Mouse (Mus musculus): ENCODE results near the gene Cd164l2. TPM values are rescaled to one million over a fixed set of nuclear protein-coding genes. Genes with fewer than 3 reads are reported as not detected.

The Cd164l2 gene
- 0.82 and 2.0 TPM in 2 replicates for polyA plus RNA-seq (2014; fragmentation: Nextera tagmentation; extraction: Ambion mirVana)

- Histone ChIP-seq H3K27ac (ENCODE audit: low read depth, low read length) (no peak within 1 kb of the TSS), H3K27me3 (ENCODE audit: control insufficient read depth, insufficient read depth, low read length) (peaks cover 7% of the 10 kb centered on the region), H3K4me2 (ENCODE audit: low read depth, low read length) (peak within 1 kb of the TSS; percentile 94), H3K9me3 (ENCODE audit: control insufficient read depth, low read length) (no peaks in the 10 kb centered on the region), H3K4me3 (ENCODE audit: low read depth, low read length) (peak within 1 kb of the TSS; percentile 59), H3K36me3 (ENCODE audit: control insufficient read depth, insufficient read depth, low read length) (no peaks in the 10 kb centered on the region), H3K4me1 (ENCODE audit: control insufficient read depth, insufficient read depth, low read length) (peaks cover 13% of the 10 kb centered on the region), H3K9ac (replicated peaks; ENCODE audit: low read depth, low read length) (peak within 1 kb of the TSS; percentile 61)
- peak; percentile 47 for ATAC-seq (ENCODE audit: low read depth)
- WGBS: under 1% methylated on average over 52 of the region's 52 CpGs
These were observed at the start of gene Cd164l2, which contains the start of gene Gpr3 for GRCm38 (mm10) chr4:133211751-133212561. Gene Cd164l2, plus strand, starts transcription at chr4:133212131. Gene Gpr3, minus strand, starts transcription at chr4:133212536.

GRCm38 (mm10) chr4:133162196-133162595 is 49.7 kb upstream of the Cd164l2 start:
- H3K9me3 ChIP-seq (ENCODE audit: control insufficient read depth, low read length): no peaks in the 10 kb centered on the region
- H3K27ac ChIP-seq (ENCODE audit: low read depth, low read length): no peak overlapping the region
- H3K27me3 ChIP-seq (ENCODE audit: control insufficient read depth, insufficient read depth, low read length): no peaks in the 10 kb centered on the region
- H3K4me1 ChIP-seq (ENCODE audit: control insufficient read depth, insufficient read depth, low read length): no peaks in the 10 kb centered on the region
- no peak overlapping the region for H3K9ac ChIP-seq (replicated peaks; ENCODE audit: low read depth, low read length)
- no peak for ATAC-seq (ENCODE audit: low read depth)
- H3K4me2 ChIP-seq (ENCODE audit: low read depth, low read length): no peak overlapping the region
- WGBS: 83% methylated on average over 6 of the region's 6 CpGs
- no peak overlapping the region for H3K4me3 ChIP-seq (ENCODE audit: low read depth, low read length)
- no peaks in the 10 kb centered on the region for H3K36me3 ChIP-seq (ENCODE audit: control insufficient read depth, insufficient read depth, low read length)

DNA sequence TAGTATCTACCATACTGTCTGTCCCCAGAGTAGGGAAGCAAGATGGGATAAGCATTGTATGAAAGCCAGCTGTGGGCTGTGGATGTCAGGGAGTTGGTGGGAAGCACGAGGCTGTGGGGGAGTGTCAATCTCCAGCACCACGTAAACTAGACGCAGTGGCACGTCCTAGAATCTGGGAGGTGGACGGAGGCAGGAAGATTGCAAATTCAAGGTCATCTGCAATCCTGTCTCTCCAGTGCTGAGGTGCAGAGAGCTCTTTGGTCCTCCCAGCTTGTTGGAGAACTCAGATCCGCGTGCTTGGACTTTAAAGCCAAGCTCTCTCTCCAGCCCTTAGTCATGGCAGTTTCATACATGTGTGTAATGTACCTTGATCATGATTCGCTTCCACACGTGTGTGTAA is 45.2 kb upstream of the Cd164l2 start:
- H3K4me3 ChIP-seq (ENCODE audit: low read depth, low read length): no peak overlapping the region
- no peak overlapping the region for H3K4me2 ChIP-seq (ENCODE audit: low read depth, low read length)
- no peaks in the 10 kb centered on the region for H3K9me3 ChIP-seq (ENCODE audit: control insufficient read depth, low read length)
- 93% methylated on average over 9 of the region's 9 CpGs for WGBS
- H3K4me1 ChIP-seq (ENCODE audit: control insufficient read depth, insufficient read depth, low read length): no peaks in the 10 kb centered on the region
- no peak for ATAC-seq (ENCODE audit: low read depth)
- H3K36me3 ChIP-seq (ENCODE audit: control insufficient read depth, insufficient read depth, low read length): no peaks in the 10 kb centered on the region
- H3K27me3 ChIP-seq (ENCODE audit: control insufficient read depth, insufficient read depth, low read length): no peaks in the 10 kb centered on the region
- H3K9ac ChIP-seq (replicated peaks; ENCODE audit: low read depth, low read length): no peak overlapping the region
- no peak overlapping the region for H3K27ac ChIP-seq (ENCODE audit: low read depth, low read length)

GRCm38 (mm10) chr4:133169237-133170055 is 42.5 kb upstream of the Cd164l2 start:
- H3K9ac ChIP-seq (replicated peaks; ENCODE audit: low read depth, low read length): no peak overlapping the region
- H3K9me3 ChIP-seq (ENCODE audit: control insufficient read depth, low read length): no peaks in the 10 kb centered on the region
- WGBS: 91% methylated on average over 10 of the region's 10 CpGs
- H3K27ac ChIP-seq (ENCODE audit: low read depth, low read length): no peak overlapping the region
- no peak for ATAC-seq (ENCODE audit: low read depth)
- H3K36me3 ChIP-seq (ENCODE audit: control insufficient read depth, insufficient read depth, low read length): no peaks in the 10 kb centered on the region
- no peak overlapping the region for H3K4me2 ChIP-seq (ENCODE audit: low read depth, low read length)
- H3K4me3 ChIP-seq (ENCODE audit: low read depth, low read length): no peak overlapping the region
- no peaks in the 10 kb centered on the region for H3K4me1 ChIP-seq (ENCODE audit: control insufficient read depth, insufficient read depth, low read length)
- H3K27me3 ChIP-seq (ENCODE audit: control insufficient read depth, insufficient read depth, low read length): no peaks in the 10 kb centered on the region

DNA sequence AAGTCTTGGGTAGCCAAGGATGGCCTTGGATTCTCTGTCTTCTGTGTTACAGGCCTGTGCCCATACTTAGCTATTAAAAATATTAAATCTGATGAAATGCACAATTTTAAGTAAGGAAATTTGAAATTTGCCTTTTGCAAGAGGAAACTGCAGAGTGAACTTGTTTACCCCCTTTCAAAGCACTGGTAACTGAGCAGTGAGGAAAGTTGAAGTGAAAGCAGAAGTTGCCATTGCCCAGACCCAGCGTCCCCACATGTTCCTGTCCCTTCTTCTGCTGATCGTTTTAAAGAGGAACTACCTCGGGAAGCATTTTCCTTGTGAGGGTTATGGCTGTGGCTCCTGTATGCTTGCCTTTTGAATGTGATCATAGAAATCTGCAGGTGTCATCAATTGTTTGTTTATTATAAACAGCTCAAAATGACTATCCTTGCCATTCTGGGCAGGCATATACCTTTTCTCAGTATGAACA is 41.8 kb upstream of the Cd164l2 start:
- H3K4me1 ChIP-seq (ENCODE audit: control insufficient read depth, insufficient read depth, low read length): no peaks in the 10 kb centered on the region
- no peaks in the 10 kb centered on the region for H3K27me3 ChIP-seq (ENCODE audit: control insufficient read depth, insufficient read depth, low read length)
- H3K9ac ChIP-seq (replicated peaks; ENCODE audit: low read depth, low read length): no peak overlapping the region
- 76% methylated on average over 3 of the region's 3 CpGs for WGBS
- H3K4me2 ChIP-seq (ENCODE audit: low read depth, low read length): no peak overlapping the region
- no peak for ATAC-seq (ENCODE audit: low read depth)
- no peak overlapping the region for H3K27ac ChIP-seq (ENCODE audit: low read depth, low read length)
- no peak overlapping the region for H3K4me3 ChIP-seq (ENCODE audit: low read depth, low read length)
- H3K36me3 ChIP-seq (ENCODE audit: control insufficient read depth, insufficient read depth, low read length): no peaks in the 10 kb centered on the region
- H3K9me3 ChIP-seq (ENCODE audit: control insufficient read depth, low read length): no peaks in the 10 kb centered on the region

- Histone ChIP-seq H3K36me3 (ENCODE audit: control insufficient read depth, insufficient read depth, low read length) (no peaks in the 10 kb centered on the region), H3K4me2 (ENCODE audit: low read depth, low read length) (no peak overlapping the region), H3K9ac (replicated peaks; ENCODE audit: low read depth, low read length) (no peak overlapping the region), H3K27ac (ENCODE audit: low read depth, low read length) (no peak overlapping the region), H3K4me1 (ENCODE audit: control insufficient read depth, insufficient read depth, low read length) (peaks cover 1% of the 10 kb centered on the region; the same call in 1 of the 2 replicates), H3K27me3 (ENCODE audit: control insufficient read depth, insufficient read depth, low read length) (no peaks in the 10 kb centered on the region), H3K4me3 (ENCODE audit: low read depth, low read length) (no peak overlapping the region), H3K9me3 (ENCODE audit: control insufficient read depth, low read length) (no peaks in the 10 kb centered on the region)
- ATAC-seq (ENCODE audit: low read depth): no peak
These were observed 41.3 kb upstream of the Cd164l2 start for GRCm38 (mm10) chr4:133170616-133171015.

DNA sequence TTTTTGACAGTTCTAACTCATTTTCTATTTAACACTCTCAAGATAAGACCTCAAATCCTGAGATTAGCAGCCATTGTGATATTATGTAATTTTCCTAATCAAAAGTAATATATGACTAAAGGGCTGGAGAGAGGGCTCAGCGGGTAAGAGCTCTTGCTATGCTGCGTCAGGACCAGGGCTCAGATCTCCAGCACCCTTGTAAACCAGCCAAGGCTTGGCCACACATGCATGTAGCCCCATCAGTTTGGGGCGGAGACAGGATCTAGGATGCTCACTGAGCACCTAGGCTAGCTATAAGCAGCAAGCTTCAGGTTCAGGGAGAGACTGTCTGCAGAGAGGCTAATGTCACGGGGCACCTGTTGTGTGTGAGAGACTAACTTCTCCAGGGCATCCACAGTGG is 39.5 kb upstream of the Cd164l2 start:
- Histone ChIP-seq H3K4me1 (ENCODE audit: control insufficient read depth, insufficient read depth, low read length) (peaks cover 16% of the 10 kb centered on the region), H3K27me3 (ENCODE audit: control insufficient read depth, insufficient read depth, low read length) (no peaks in the 10 kb centered on the region)
- 94% methylated on average over 4 of the region's 4 CpGs for WGBS

GRCm38 (mm10) chr4:133174361-133174760 is 37.6 kb upstream of the Cd164l2 start:
- no peaks in the 10 kb centered on the region for H3K27me3 ChIP-seq (ENCODE audit: control insufficient read depth, insufficient read depth, low read length)
- peaks cover 16% of the 10 kb centered on the region for H3K4me1 ChIP-seq (ENCODE audit: control insufficient read depth, insufficient read depth, low read length)
- H3K9ac ChIP-seq (replicated peaks; ENCODE audit: low read depth, low read length): no peak overlapping the region
- ATAC-seq (ENCODE audit: low read depth): no peak
- no peak overlapping the region for H3K4me3 ChIP-seq (ENCODE audit: low read depth, low read length)
- 69% methylated on average over 4 of the region's 4 CpGs for WGBS
- no peak overlapping the region for H3K4me2 ChIP-seq (ENCODE audit: low read depth, low read length)
- H3K36me3 ChIP-seq (ENCODE audit: control insufficient read depth, insufficient read depth, low read length): no peaks in the 10 kb centered on the region
- H3K27ac ChIP-seq (ENCODE audit: low read depth, low read length): no peak overlapping the region
- no peaks in the 10 kb centered on the region for H3K9me3 ChIP-seq (ENCODE audit: control insufficient read depth, low read length)

More for the DNA sequence above, 39.5 kb upstream of the Cd164l2 start:
- ATAC-seq (ENCODE audit: low read depth): no peak
- Histone ChIP-seq H3K4me3 (ENCODE audit: low read depth, low read length) (no peak overlapping the region), H3K36me3 (ENCODE audit: control insufficient read depth, insufficient read depth, low read length) (no peaks in the 10 kb centered on the region), H3K4me2 (ENCODE audit: low read depth, low read length) (no peak overlapping the region), H3K9ac (replicated peaks; ENCODE audit: low read depth, low read length) (no peak overlapping the region), H3K9me3 (ENCODE audit: control insufficient read depth, low read length) (no peaks in the 10 kb centered on the region), H3K27ac (ENCODE audit: low read depth, low read length) (no peak overlapping the region)

- Histone ChIP-seq H3K27ac (ENCODE audit: low read depth, low read length) (no peak overlapping the region), H3K4me3 (ENCODE audit: low read depth, low read length) (no peak overlapping the region), H3K36me3 (ENCODE audit: control insufficient read depth, insufficient read depth, low read length) (no peaks in the 10 kb centered on the region), H3K27me3 (ENCODE audit: control insufficient read depth, insufficient read depth, low read length) (no peaks in the 10 kb centered on the region), H3K9ac (replicated peaks; ENCODE audit: low read depth, low read length) (no peak overlapping the region), H3K4me1 (ENCODE audit: control insufficient read depth, insufficient read depth, low read length) (peaks cover 16% of the 10 kb centered on the region), H3K9me3 (ENCODE audit: control insufficient read depth, low read length) (no peaks in the 10 kb centered on the region), H3K4me2 (ENCODE audit: low read depth, low read length) (no peak overlapping the region)
- no peak for ATAC-seq (ENCODE audit: low read depth)
- WGBS: 84% methylated on average over 7 of the region's 7 CpGs
These were observed 36.7 kb upstream of the Cd164l2 start for GRCm38 (mm10) chr4:133175274-133175673.

All from neural tube, embryonic 14.5 days (tissue).